Mouse (Mus musculus): ENCODE measurements around the gene Ccl11. TPM values are rescaled to one million over a fixed set of nuclear protein-coding genes. Genes with fewer than 3 reads are reported as not detected.

Gene Ccl11
- polyA plus RNA-seq (2015; fragmentation: Nextera tagmentation; extraction: Ambion mirVana), result 12.5 and 13.0 TPM in 2 replicates

DNA sequence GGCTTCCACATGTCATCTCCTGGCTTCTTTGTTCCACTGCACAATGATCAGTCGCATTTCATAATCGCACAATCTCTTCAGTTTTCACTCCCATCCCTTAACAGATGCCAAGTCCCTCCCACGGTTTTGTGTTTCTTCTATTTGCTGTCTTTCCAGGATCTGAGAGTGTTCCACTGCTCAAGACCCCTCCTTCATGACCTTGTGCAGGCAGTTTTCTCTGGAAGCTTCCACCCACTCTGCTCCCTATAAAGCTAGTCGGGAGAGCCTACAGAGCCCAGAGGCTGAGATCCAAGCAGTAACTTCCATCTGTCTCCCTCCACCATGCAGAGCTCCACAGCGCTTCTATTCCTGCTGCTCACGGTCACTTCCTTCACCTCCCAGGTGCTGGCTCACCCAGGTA is at the start of gene Ccl11:
Gene Ccl11 (plus strand): TSS at position 178 of the 400 bp plus-strand sequence.
- DNase-seq (ENCODE audit: low spot score), result no peak

DNA sequence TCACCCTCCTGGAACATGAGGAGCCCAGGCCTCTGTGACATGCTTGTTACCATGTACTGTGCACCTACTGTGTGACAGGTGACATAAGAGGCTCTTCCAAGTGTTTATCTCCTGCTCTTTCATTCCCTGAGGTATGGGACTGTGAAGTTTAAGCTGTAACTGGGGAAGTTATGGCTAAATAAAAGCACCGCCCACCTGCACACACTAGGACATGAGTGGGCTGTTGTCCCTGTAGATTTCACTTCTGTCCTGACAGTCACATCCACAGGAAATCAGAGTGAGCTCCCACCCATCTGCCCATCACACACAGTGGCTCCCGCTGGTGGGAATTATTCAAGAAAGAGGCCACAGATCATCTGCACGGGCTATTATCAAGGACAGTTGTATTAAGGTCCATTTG is 47.5 kb upstream of the Ccl11 start:
- DNase-seq (ENCODE audit: low spot score), result no peak

DNA sequence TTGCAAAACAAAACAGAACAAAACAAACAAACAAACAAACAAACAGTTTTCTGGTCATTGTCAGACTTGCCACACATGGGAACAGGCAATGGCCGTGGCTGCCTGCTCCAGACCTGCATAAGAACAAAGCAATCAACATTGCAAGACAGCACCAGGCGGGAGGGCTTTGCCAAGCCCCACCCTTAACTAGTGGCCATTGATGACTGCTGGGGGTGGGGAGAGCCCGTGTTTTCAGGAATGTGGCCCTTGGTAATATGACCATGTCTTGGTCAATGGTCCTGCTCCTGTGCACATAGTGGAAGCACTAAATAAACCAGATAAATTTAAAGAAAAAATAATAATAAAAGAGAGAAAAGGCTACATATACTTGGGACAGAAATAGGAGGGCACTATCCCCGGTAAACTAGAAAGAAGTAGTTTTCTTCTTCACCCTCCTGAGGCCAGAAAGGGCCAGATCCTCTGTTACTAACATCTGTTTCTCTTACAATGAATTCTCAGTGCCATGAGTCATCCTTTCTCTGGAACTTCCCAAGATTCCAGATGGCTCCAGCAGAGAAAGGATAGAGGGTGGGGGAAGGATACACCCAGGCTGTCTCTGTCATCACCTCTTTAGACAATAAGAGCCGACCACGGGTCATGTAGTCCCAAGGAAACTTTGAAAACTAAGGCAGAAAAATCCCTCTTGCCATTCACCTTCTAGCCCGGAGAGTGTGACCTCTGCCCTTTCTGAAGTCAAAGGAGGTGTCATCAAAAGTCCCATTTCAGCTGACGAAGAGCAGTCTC is 46.0 kb upstream of the Ccl11 start:
- no peak for DNase-seq (ENCODE audit: low spot score)

DNA sequence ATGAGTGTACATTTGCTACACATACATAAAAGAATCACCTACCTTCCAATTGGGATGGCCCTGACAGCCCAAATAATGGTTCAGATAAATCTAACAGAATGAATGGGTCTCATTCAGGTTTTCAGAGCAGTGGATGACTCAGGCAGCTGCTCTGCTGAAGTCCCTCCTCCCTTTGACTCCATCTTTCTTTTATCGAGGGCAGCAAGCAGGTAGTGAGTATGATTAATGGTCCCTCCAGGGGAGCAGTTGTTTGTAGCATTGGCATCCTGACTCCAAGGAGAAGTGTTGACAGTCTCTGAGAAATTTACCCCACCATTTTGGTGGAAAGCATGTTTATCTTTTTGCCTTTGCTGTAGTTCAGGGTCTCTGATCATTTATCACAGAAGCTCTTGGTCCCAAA is 43.9 kb upstream of the Ccl11 start:
- no peak for DNase-seq (ENCODE audit: low spot score)

DNA sequence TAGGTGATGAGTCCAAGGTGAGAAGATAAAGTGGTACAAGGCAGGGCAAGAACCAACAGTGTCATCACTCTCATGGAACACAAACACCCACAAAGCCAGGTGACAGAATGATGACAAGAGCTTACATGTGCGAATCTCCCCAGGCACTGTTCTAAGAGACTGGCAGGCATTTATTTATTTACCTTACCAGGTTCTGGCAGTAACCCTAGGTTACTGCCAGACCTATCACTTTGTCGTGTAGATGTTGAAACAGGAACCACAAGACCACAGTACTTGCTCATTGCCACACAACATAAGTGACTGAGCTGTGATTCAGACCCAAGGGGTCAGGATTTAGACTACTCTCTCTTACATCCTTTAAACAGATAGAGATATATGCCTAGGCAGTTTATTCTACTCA is 42.6 kb upstream of the Ccl11 start:
- no peak for DNase-seq (ENCODE audit: low spot score)

DNA sequence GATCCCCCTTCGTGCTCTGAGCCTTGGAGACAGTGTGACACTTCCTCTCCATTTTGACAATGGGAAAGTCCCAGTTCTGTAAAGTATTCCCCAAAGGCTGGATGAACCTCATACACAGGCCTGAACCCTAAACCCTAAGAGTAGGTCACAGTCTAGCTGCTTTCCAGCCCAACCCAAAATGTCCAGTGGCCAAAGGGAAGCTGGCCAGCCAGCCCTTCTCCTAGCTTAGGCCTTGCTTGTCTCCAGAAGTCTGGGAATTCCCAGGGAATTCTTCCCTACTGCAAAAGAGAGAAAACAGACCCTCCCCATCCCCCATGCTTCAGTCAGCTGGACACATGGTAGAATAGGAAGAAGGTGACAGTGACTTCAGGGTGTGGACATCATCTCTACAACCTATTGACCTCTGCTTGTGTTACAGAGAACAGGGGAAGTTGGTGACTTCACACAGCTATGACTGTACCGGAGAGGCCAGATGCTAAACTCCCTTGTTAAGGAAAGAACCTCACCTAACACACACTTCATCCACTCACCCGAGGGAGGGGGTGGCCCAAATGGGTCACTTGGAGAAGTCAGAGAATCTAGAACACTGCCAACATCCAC is 41.3 kb upstream of the Ccl11 start:
- DNase-seq (ENCODE audit: low spot score), result no peak

DNA sequence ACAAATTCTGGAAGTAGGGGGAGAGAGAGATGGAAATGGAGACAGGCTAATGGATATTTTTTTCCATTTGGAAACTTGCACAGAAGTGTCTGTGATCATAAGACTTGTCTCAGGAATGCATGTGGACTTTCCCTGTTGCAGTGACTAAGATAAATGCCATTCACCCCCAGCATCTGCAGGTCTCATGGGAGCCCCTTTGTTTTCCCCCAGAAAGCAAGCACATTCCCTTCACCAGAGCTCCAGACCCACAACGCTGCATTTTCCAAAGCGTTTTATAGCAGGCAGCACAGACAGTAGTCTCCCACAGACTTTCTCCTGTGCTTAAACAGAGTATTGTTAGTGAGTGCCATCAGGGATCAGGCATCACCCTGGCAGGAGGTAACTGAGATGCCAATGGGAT is 38.2 kb upstream of the Ccl11 start:
- DNase-seq (ENCODE audit: low spot score), result no peak

DNA sequence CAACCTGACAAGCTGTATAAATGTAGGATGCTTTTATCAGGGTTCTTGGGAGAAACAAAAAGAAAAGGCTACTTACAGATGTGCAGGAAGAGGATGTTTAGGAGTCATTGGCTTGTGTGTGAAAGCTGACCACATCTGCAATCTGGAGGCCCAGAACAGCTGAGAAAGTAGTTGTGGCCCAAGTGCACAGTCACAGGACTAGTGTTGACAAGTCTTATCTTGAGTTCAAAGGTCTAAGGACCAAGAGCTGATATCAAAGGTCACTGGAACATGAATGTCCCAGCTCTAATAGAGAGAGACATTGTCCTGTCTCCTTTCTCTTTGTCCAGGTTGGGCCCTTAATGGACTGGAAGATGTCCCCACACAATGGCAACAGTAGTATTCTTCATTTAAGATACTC is 37.8 kb upstream of the Ccl11 start:
- DNase-seq (ENCODE audit: low spot score), result no peak

DNA sequence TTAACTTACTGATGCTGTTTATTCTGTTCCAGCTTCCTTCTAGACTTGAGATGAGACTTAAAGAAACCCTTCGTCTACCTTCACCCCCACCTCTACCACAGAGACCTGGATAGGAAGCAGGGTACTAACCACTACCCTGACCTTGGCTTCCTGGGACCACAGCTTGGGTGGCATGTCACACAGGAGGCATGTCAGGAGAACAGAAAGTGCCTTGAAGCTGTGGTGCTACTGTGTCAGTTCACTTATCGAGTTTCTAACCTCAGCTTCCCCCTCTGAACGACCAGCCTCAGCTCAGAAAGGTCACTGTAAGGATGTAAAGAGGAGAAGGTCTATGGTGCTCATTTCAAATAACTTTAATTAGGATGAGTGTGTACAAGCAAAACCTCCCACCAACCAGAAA is 36.2 kb upstream of the Ccl11 start:
- DNase-seq (ENCODE audit: low spot score), result no peak

DNA sequence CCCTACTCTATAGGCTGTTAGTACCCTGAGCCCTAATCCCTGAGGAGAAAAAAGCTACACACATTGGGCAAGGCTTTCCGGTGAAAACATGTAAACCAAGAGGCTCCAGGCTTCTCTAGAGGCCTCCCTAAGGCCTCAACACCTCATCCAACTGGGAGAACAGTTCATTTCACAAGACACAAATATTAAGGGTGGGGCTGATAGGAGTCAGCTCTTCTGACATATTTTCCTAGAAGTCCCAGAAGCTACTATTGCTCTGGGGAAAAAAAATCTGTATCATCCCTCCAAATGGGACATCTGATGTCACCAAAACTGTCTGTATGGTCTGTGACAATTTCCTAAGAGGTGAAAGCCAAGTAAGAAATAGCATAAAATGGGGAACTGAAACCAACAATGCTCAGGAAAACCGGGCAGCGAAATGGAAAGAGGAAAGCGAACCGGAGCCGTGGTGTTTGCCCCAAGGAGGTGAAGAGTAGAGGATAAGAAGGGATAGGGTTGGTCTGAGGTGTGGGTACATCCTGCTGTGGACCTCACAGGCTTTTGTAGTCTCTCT is 35.0 kb upstream of the Ccl11 start:
- no peak for DNase-seq (ENCODE audit: low spot score)

DNA sequence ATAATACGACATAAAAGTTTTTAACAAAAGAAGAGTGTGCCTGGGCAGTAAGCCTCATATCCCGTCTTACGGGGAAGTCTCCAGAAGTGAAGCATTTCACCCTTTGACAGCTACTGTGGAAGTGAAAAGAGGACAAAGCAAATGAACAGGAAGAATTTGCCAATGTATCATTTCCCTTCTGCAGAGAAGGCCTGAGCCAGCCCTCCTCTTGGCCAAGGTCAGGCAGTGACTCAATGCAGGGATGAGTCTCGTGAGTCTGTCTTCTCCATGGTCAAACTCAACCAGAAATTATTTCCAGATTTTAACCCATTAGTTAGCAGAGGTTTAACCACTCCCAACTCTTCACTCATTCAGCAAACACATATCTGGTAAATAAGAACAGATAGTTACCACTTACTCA is 33.9 kb upstream of the Ccl11 start:
- DNase-seq (ENCODE audit: low spot score), result no peak

DNA sequence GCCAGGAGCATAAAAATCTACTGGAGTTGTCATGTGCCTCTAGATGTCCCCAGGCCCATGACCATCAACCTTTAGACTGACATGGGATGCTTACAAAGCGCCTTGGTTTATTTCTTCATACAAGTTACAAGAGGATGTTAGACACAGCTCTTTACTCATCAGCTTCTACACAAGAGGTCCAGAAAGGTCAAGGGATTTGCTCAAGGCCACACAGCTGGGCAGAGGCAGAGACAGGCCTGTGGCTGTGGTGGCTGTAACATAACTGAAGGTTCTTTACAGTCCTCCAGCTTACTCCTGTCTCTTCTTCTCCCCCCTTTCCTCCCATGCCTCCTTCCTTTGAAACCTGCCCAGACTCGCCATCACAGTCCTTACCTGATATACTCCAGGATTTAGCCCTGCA is 27.5 kb upstream of the Ccl11 start:
- DNase-seq (ENCODE audit: low spot score), result no peak

DNA sequence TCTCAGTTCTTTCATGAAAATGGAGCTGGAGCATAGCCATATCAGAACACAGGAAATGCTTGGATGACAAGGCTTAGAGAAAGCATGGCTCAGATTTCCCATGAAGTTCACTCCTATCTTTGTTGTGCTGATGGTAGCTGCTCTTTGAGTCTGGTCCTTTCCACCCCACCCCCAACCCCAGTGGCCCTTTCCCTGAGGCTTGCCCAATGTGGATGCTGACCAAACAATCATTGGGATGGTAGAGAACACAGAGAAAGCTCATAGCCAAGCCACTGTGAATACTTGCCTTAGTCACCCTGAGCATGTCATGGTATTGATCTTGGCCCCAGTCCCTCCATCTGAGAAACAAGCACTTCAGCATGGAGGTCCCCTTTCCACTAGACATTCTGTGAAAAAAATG is 25.5 kb upstream of the Ccl11 start:
- no peak for DNase-seq (ENCODE audit: low spot score)

DNA sequence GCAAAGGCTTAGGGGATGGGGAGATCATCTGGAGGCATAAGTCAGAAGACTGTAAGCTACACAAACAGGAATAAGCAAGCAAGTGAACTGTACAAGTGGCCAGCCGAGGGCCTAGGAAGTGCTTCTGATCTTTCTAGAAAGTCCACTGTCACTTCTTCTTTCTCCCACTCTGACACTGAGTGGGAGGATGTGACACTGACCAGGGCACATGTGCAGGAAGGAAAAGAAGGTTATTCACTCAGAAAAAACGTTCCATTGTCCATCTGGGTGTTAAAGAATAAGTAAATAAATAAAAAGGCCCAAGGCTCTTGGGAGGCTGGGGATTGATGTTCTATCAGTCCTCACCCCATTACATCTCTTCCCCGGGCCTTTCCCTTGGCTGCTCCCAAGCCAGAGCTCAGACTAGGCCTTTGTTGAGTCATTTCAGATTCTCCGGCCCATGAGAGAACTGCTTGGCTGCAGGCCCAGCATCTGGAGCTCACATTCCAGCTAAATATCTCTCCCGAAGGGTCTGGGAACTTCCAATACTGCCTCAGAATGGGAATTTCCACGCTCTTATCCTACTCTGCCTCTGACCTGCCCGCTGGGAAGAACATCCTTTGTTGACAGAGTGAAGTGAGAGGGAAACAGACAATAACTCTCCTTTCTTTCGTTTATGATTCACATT is 24.8 kb upstream of the Ccl11 start:
- DNase-seq (ENCODE audit: low spot score), result no peak

DNA sequence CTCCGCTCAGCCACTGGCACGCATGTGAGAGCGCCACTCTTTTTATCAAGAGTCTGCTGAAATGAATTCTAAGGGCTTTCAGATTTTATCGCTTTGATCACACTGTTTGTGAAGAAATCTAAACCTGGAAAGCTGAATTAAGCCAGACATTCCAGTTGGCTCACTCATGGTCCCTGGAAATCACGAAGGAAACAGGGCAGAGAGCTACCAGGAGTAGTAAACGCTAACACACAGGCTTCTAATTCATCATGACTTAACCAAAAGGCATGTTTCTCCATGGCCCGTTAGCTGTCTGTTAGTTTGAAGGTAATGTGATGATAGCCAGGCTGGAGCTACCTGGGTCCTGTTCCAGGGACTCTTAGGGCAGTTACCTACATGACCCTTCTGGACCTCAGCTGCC is 23.2 kb upstream of the Ccl11 start:
- DNase-seq (ENCODE audit: low spot score), result no peak

DNA sequence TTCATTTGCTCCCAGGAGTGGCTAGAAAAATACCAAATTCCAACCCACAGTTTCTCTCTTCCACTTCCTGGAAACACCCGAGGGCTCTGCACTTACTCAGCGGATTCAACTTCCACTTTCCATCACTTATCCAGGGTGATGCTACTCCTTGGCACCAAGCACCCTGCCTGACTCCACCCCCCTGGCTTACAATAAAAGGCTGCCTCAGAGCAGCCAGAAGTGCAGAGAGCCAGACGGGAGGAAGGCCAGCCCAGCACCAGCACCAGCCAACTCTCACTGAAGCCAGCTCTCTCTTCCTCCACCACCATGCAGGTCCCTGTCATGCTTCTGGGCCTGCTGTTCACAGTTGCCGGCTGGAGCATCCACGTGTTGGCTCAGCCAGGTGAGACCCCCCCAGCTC is 22.3 kb upstream of the Ccl11 start, which contains the start of gene Ccl2:
Gene Ccl2 (plus strand): TSS at position 216 of the 400 bp plus-strand sequence.
- DNase-seq (ENCODE audit: low spot score), result no peak

DNA sequence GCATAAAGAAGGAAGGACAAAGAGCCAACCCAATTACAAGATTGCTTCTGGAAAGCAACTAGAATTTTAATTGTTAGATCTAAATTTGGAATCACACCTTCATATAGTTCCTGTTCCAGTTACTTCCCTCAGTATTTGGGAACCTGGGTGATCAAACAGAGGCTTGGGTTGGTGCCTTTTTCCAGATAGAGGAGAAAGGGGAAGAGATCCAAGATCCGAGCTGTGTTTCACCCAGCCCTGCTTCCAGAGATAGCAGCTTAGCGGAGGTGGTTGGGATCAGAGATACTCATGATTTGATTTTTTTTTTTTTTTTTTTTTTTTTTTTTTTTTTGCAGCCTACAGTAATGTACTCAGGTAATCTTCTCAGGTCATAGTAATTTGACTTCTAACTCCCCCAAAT is 21.8 kb upstream of the Ccl11 start:
- no peak for DNase-seq (ENCODE audit: low spot score)

DNA sequence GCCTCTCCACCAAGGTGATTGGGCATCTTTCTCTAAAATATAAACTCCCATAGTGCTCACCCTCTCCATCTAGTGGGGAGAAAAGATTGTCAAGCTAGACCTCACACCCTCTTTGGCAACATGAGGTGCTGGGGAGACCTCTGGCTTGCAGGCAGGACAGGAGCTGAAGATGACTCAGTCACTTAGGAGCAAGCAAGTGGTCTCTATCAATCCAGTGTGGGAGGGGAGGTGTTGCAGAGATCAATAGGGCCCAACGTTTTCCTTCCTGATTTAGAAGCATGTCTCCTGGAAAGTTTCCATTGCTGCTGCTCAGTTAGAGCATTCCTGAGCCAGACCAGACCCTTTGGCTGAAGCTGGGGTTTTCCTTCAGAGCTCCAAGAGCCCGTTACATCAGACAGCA is 19.1 kb upstream of the Ccl11 start, which contains the start of gene Gm17268:
Gene Gm17268 (minus strand): TSS at position 28 of the 400 bp plus-strand sequence.
- DNase-seq (ENCODE audit: low spot score), result no peak

DNA sequence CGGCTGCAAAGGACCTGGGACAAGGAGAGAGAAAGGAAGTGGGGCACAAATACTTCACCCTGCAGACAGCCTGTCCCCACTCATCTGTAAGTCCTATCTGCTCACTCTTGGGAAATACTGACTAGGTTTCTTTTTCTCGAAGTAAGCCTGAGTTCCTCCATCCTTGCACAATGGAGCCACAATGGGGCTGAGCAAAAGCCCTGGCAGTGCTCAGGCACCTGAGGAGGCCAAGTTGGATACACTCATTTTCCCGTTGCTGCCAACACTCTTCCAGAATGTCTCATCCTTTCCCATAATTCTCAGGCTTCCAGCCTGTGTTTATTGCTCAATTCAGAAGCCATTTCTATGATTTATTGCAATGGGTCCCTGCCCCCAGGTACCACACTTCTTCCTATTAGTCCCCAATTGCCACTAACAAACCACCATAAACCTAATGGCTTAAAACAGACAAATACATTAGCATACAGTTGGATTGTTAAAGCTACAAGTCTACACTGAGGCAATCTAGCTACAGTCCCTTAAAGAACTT is 18.4 kb upstream of the Ccl11 start:
- DNase-seq (ENCODE audit: low spot score), result no peak

DNA sequence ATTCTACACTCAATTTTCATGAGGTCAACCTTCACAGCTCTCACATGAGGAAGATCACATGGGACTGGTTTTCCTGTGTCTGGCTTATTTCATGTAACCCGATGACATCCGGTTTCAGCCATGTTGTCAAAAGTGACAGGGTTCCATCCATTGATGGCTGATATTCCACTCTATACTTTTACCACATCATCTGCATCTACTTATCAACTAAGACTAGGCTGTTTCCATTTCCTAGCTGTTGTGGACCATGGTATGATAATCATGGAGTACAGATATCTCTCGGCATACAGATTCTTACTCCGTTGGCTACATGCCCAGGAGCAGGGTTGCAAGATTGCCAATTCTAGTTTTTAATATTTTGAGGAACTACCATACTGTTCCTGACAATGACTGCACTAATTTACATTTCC is 15.9 kb upstream of the Ccl11 start:
- no peak for DNase-seq (ENCODE audit: low spot score)

DNA sequence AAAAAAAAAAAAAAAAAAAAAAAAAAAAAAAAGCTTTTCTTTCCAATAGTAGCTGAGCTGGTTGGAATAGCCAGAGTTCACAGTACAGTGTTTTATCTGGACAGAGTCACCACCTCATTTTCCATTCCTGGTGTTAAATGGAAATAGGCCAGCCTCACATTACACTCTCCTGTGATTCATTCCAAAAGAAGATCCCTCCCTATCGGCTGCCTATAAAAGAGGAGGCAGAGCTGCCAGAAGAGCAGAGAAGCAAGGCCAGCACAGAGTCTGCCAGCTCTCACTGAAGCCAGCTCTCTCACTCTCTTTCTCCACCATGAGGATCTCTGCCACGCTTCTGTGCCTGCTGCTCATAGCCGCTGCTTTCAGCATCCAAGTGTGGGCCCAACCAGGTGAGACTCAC is 12.2 kb upstream of the Ccl11 start, which contains the start of gene Ccl7:
Gene Ccl7 (plus strand): TSS at position 242 of the 400 bp plus-strand sequence.
- DNase-seq (ENCODE audit: low spot score), result no peak
